ENCODE assay signal across 23 mouse cellular contexts in the genomic region with DNA sequence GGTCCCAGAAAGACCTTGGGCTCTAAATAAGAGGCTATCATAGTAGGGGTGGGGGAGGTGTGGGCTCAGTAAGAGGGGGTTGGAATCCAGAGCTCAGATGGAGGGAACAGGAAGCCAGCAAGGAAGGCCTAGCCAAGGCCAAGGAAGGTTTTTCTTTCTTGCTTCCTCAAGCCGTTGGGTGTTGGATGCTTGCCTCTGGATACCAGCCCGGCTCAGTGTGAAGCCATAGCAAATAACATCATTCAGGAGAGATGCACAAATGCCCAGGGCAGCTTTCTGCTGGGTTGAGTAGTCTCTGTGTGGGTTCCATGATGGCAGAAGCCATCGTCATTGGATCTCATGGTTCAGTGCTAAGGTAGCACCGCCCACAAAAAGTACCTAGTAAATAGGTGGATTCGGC.
"Had no signal": no experiment of that assay in that cellular context is flagged by ENCODE, and none has a peak within 500 bp of the region (broad histone marks: within the 10 kb centered on the region; RNA-seq: fewer than 3 reads in every experiment).

No protein-coding gene starts in this region.

- H3K27me3 ChIP-seq: embryonic facial prominence, embryonic 12.5 days; forebrain, embryonic 12.5 days; forebrain, embryonic 13.5 days; forebrain, embryonic 15.5 days had no signal

- H3K4me3 ChIP-seq: embryonic facial prominence, embryonic 10.5 days; embryonic facial prominence, embryonic 12.5 days; embryonic facial prominence, embryonic 13.5 days; embryonic facial prominence, embryonic 15.5 days; erythroblast, embryonic 14.5 days; forebrain, embryonic 10.5 days; forebrain, embryonic 12.5 days; forebrain, embryonic 13.5 days; forebrain, embryonic 15.5 days; gastrocnemius, adult 2 months; heart, adult 2 months; heart, embryonic 10.5 days had no signal

- DNase-seq: cerebellum, adult 9-10 months; cerebellum, adult 9-11 months; cerebellum, postnatal 36 days; embryo, embryonic 11 days; forebrain, postnatal 0 days; gastrocnemius, adult 2 months; gastrocnemius, postnatal 10 days; gastrocnemius, postnatal 14 days; gastrocnemius, postnatal 25 days; gastrocnemius, postnatal 36 days; heart, adult 11 months; heart, adult 18-20 months; heart, adult 2 months had no signal

- H3K4me1 ChIP-seq: embryonic facial prominence, embryonic 12.5 days had no signal

- H3K27ac ChIP-seq: embryonic facial prominence, embryonic 10.5 days; embryonic facial prominence, embryonic 12.5 days; embryonic facial prominence, embryonic 13.5 days; embryonic facial prominence, embryonic 15.5 days; forebrain, embryonic 10.5 days; forebrain, embryonic 12.5 days; forebrain, embryonic 13.5 days; forebrain, embryonic 15.5 days; gastrocnemius, adult 2 months; heart, adult 2 months; heart, embryonic 10.5 days had no signal
